Mouse (Mus musculus): Measurements from ENCODE around the gene Bms1.

Gene Bms1

GRCm38 (mm10) chr6:118419050-118419920, at the start of gene Bms1:
Gene Bms1 (minus strand): TSS chr6:118419474.
- peak; percentile 87 to 89 for DNase-seq (ENCODE audit: low read depth in 1 of 2, low spot score in 2 of 2)

DNA sequence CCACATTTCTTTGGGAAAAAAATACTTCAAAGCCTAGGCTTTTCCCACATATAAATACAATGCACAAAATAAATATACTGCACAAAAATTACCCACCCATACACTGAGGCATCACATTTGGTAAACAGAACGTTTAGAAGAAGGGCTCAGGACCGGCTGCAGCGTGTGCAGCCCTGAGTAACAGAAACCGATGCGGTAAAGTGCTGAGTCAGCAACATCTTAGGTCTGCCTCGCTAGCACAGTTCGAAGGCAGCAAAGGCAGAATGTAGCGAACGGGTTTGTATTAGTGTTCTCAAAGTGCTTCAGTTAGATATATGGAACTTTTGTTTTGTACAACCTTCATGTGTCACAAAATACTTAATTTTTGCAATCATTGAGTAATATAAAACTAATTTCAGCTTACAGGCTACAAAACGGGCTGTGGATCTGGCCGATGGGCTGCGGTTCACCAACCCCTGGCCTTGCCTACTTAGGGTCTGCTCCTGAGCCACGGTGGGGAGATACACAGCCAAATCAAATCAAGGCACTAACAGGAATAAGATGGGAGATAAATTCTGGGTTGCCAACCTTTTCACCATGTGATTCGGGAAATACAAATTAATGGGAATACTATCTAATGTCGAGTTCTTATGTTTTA, 42.9 kb upstream of the Bms1 start:
- DNase-seq (ENCODE audit: low read depth in 1 of 2, low spot score in 2 of 2), result no peak

- DNase-seq (ENCODE audit: low read depth in 1 of 2, low spot score in 2 of 2), result no peak
Measured at GRCm38 (mm10) chr6:118457726-118458125, 38.5 kb upstream of the Bms1 start.

DNA sequence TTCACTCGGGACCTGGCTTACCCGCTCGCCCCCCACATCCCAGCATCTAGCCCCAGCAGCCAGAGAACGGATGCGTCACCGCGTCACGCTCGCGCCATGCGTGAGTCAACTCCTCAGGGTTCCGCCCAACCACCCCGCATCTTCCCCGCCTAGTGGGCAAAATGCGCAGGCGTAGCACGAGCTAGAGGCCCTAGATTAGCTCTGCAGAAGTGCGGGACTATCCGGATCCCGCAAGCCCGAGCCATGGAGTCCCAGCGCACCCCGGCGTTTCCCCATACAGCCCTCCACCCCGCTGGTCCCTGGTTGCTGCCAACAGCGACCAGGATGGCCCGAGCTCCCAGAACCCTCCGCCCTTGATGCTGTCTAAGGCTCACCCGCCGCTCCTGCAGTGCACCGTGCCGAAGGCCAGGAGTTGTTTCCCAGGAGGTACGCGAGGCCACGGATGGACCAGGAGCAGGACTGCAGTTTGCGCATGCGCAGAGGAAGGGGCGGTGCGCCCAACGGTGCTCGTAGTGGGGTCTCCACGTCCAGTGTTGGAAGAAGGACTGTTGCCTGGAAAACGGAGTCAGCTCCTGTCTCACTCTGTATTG, 35.9 kb upstream of the Bms1 start, which contains the start of gene Zfp248:
Gene Zfp248 (minus strand): TSS at position 487 of the 590 bp plus-strand sequence.
- DNase-seq (ENCODE audit: low read depth in 1 of 2, low spot score in 2 of 2), result peak; percentile 30 to 50

- DNase-seq (ENCODE audit: low read depth in 1 of 2, low spot score in 2 of 2), result no peak
Measured at GRCm38 (mm10) chr6:118454452-118454851, 35.2 kb upstream of the Bms1 start.

GRCm38 (mm10) chr6:118431502-118431901, 12.2 kb upstream of the Bms1 start:
- DNase-seq (ENCODE audit: low read depth in 1 of 2, low spot score in 2 of 2), result no peak

DNA sequence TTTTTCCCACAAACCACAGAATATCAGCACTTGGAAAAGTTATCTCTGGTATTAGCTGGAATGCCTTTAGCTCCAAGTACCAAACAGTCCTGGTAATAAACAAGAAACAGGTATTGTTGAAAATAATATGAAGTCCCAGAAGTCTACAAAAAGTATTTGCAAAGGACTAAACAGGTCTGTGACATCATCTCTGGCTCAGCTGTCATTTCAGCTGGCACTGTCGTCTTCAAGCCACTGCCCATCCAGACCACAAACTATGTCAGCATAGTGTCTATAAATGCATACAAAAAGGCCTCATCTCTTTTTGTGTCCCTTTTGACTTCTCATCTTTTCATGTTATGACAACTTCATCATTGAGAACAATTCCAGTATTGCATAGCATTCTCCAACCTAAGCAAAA, 7.4 kb upstream of the Bms1 start:
- no peak for DNase-seq (ENCODE audit: low read depth in 1 of 2, low spot score in 2 of 2)

DNA sequence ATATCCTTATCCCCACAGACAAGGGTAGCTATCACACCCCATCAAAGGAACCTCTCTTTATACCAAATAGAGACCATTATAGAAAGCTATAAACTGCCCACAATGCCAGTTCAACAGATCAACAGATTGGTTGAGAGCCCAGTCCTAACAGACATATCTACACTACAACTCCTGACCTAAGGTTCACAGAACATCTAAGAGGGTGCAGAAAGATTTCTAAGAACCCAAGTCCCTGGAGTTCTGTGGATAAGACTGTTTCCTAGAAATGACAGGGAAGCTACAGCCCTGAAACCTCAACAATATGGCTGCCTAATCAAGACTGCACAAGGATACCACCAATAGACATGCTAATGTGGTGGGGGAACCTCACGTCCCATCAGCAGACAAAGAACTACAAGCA, 8.8 kb downstream of the Bms1 start:
- no peak for DNase-seq (ENCODE audit: low read depth in 1 of 2, low spot score in 2 of 2)

DNA sequence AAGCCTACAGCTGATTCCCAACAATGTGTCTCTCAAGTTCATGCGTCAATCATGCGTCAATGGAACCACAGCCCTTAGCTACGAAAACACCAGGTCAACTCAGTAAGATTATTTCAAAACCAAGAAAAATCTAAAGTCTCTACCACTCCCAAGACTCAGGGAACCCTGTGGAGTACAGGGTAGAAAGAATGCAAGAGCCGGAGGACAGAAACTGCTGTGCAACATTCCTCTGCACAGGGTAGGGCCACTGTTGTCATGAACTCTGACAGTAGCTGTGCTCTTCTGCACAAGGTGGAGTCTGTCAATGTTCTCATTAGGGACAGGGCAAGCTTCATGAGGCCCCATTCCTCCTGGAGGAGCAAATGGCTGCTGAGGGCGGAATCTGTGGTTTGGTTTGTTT, 10.8 kb downstream of the Bms1 start:
- DNase-seq (ENCODE audit: low read depth in 1 of 2, low spot score in 2 of 2), result no peak

DNA sequence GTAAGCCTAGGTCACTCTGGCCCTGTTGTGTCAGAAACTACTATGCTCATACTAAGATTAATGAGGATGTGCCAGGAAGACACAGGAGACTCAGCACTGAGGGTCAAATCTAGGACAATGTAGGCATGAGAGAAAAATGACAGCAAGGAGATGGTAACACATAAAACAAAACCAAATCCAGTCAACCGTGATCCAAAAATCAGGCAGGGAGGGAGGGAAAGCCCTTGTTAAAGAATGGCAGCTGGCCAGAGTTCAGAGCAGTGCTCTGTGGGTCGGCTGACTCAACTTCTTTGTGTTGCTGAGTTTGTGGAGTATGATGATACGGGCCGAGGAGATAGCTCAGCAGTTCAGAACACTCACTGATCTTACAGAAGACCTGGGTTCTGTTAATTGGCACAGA, 12.9 kb downstream of the Bms1 start:
- DNase-seq (ENCODE audit: low read depth in 1 of 2, low spot score in 2 of 2), result no peak

GRCm38 (mm10) chr6:118390746-118391145, 28.5 kb downstream of the Bms1 start:
- DNase-seq (ENCODE audit: low read depth in 1 of 2, low spot score in 2 of 2), result no peak

DNA sequence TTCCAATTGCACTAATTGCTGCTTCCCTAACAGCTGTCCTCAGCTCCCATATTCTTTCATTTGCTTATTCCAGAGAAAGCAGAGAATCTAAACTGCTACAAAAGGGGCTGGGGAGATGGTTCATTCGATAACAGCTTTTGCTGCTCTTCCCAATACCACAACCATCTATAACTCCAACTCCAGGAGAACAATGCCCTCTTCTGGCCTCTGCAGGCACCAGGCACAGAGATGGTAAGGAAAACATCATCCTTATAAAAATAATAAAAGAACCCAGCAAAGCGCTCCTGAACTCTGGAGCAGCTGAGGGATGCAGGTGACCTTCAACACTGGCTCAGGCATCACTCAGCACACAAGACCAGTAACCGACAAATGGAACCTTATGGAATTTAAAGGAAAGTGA, 33.3 kb downstream of the Bms1 start:
- no peak for DNase-seq (ENCODE audit: low read depth in 1 of 2, low spot score in 2 of 2)

- no peak for DNase-seq (ENCODE audit: low read depth in 1 of 2, low spot score in 2 of 2)
Measured at GRCm38 (mm10) chr6:118381234-118381633, 38.0 kb downstream of the Bms1 start.

GRCm38 (mm10) chr6:118380630-118381029, 38.6 kb downstream of the Bms1 start:
- DNase-seq (ENCODE audit: low read depth in 1 of 2, low spot score in 2 of 2), result no peak

GRCm38 (mm10) chr6:118379451-118380167, 39.7 kb downstream of the Bms1 start:
- no peak for DNase-seq (ENCODE audit: low read depth in 1 of 2, low spot score in 2 of 2)

GRCm38 (mm10) chr6:118377611-118378010, 41.7 kb downstream of the Bms1 start:
- DNase-seq (ENCODE audit: low read depth in 1 of 2, low spot score in 2 of 2), result no peak

GRCm38 (mm10) chr6:118376023-118376422, 43.3 kb downstream of the Bms1 start:
- no peak for DNase-seq (ENCODE audit: low read depth in 1 of 2, low spot score in 2 of 2)

DNA sequence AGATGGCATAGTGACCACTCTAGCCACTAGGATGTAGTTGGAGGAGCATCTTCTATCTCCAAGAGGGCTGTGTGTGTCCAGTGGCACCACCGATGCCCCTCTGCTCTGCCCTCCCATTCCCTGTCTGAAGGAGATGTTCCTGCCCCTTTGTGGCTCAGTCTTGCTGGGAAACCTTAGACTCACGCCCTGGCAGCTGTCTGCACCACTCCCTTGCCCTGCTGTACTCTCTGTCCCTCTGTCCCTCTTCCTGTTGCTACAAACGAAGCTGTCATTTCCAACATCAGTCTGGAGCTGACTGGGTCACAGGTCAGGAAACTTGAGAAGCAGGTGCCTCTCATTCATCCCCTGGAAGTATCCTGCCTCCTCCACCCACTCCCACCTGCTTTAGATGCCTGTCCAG, 43.8 kb downstream of the Bms1 start:
- no peak for DNase-seq (ENCODE audit: low read depth in 1 of 2, low spot score in 2 of 2)

GRCm38 (mm10) chr6:118375026-118375425, 44.2 kb downstream of the Bms1 start:
- no peak for DNase-seq (ENCODE audit: low read depth in 1 of 2, low spot score in 2 of 2)

DNA sequence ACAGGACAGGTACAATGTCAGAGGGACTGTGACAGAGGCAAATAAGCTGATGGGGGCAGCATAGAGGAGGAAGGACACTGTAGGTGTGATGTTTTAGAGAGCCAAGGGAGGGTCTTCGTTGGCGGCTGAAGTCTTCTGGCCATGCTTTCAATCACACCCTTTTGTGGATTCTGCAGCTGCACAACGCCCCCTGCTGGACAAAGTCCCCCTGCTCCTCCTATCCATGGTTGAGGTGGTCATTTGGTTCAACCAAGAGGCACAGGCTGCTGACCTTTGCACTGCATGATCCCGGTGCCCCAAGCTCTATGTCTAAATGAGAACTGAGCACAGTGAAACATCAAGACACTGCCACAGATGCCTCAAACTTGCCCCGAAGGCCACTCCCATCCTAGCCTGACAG, 46.0 kb downstream of the Bms1 start:
- no peak for DNase-seq (ENCODE audit: low read depth in 1 of 2, low spot score in 2 of 2)

DNA sequence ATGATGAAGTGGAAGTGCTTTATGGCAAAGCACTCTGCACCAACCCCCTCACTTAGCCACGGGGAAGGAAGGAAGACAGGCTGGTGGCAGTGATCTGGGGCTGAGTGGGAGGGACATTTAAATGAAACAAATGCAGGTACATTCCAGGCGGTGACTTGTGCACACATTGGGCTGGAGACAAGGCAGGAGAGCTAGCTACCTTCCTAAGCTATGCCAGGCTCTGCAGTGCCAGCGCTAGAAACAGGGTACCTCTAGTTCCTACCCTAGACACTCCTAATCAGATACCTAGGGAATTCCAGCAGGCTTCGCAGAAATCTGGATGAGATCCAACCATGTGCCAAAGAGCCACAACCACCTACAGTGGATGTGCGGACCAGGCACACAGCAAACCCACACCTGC, 46.5 kb downstream of the Bms1 start:
- no peak for DNase-seq (ENCODE audit: low read depth in 1 of 2, low spot score in 2 of 2)

Measured in monocyte, adult 2 months (primary cell).